Mouse (Mus musculus): Measurements from ENCODE around the gene Ptprz1.

DNA sequence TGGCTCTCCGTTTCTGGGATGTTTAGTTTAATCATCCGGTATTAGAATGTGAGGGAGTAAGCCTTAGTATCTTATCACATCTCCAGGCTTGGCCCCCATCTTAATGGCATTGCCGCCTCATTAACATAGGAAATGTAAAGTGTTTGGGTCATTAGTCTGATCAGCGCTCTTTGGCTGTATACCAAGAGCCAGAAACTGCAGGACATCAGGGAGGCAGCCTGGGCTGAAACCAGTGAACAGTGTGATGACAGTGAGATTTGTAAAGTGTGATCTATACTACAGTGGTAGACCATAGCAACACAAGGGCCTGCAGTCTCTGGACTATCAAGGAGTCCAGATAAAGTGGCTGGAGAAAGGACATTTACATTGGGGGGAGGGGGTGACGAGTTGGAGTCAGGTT, 62.2 kb downstream of the Ptprz1 start:
- TF ChIP-seq CEBPB (IDR thresholded peaks at IDR 0.05; ENCODE audit: low read depth) (no peak), CTCF (IDR thresholded peaks at IDR 0.05; ENCODE audit: control insufficient read depth, insufficient read depth, insufficient read length) (no peak), USF1 (IDR thresholded peaks at IDR 0.05; ENCODE audit: low read depth) (no peak), MYOG (IDR thresholded peaks at IDR 0.05; ENCODE audit: control insufficient read depth, extremely low read depth, insufficient read length) (no peak), MAX (IDR thresholded peaks at IDR 0.05) (no peak), FOSL1 (IDR thresholded peaks at IDR 0.05; ENCODE audit: insufficient read depth, low read length, poor library complexity, severe bottlenecking) (no peak), MYOD1 (IDR thresholded peaks at IDR 0.05; ENCODE audit: control insufficient read depth, insufficient read length, low read depth) (no peak)

All from C2C12 (cell line).